8 mouse cellular contexts compared by ENCODE assay signal in genomic region chr10:79908167-79909091, GRCm38 (mm10). TPM values are rescaled to one million over a fixed set of nuclear protein-coding genes. Genes with fewer than 3 reads are reported as not detected.
DNase-seq lines count a peak whose midpoint lies in the region; ATAC-seq lines count a peak whose summit lies in the region.

TSS of gene Med16 (minus strand) at chr10:79908923.

- no peaks in the 10 kb centered on the region for H3K27me3 ChIP-seq in hindbrain, embryonic 11.5 days (ENCODE audit: control insufficient read depth, insufficient read depth, low read length)

- no peaks in the 10 kb centered on the region for H3K9me3 ChIP-seq in hindbrain, embryonic 11.5 days (ENCODE audit: control insufficient read depth, low read length)

- 2% methylated on average over 52 of the region's 52 CpGs for WGBS in hindbrain, embryonic 11.5 days

- H3K4me3 ChIP-seq in hindbrain, embryonic 11.5 days (ENCODE audit: low read depth, low read length) = peak within 1 kb of the TSS; percentile 65

- H3K4me2 ChIP-seq in hindbrain, embryonic 11.5 days (replicated peaks; ENCODE audit: low read depth, low read length) = peak within 1 kb of the TSS; percentile 42

- peak; percentile 98 for DNase-seq in MN1 (ENCODE audit: low spot score)
- peak; percentile 98 for DNase-seq in cerebellum, adult 9-10 months
- DNase-seq in frontal cortex, adult 2 months (ENCODE audit: extremely low spot score in 1 of 2, low spot score in 1 of 2) = peak; percentile 94
- DNase-seq in hindbrain, embryonic 11.5 days (ENCODE audit: low spot score) = peak; percentile 97
- peak; percentile 94 to 97 for DNase-seq in layer of hippocampus, postnatal 10 days (ENCODE audit: low spot score in 2 of 2)
- DNase-seq in lung, postnatal 10 days = peak; percentile 99
- peak; percentile 95 for DNase-seq in ovary, postnatal 36 days (ENCODE audit: low spot score)
- DNase-seq in thymus, postnatal 25 days = peak; percentile 98

- no peaks in the 10 kb centered on the region for H3K36me3 ChIP-seq in hindbrain, embryonic 11.5 days (ENCODE audit: control insufficient read depth, insufficient read depth, low read length)

- peak within 1 kb of the TSS; percentile 96 for H3K27ac ChIP-seq in hindbrain, embryonic 11.5 days (ENCODE audit: low read depth, low read length)

- peak; percentile 95 for ATAC-seq in hindbrain, embryonic 11.5 days (ENCODE audit: low FRiP score)

- H3K9ac ChIP-seq in hindbrain, embryonic 11.5 days (ENCODE audit: low read depth, low read length) = peak within 1 kb of the TSS; percentile 85

- no peaks in the 10 kb centered on the region for H3K4me1 ChIP-seq in hindbrain, embryonic 11.5 days (replicated peaks; ENCODE audit: control insufficient read depth, insufficient read depth, low read length)

RNA-seq across cellular contexts. Expression of gene Med16, which starts in this region (rescaled TPM):
- 75.9 and 80.7 TPM in 2 replicates for polyA plus RNA-seq in frontal cortex, adult 2 months (2012; rRNA removed)
- 33.7 and 41.8 TPM in 2 replicates for polyA plus RNA-seq in hindbrain, embryonic 11.5 days (2014; fragmentation: Nextera tagmentation; extraction: Ambion mirVana)
- total RNA-seq in layer of hippocampus, postnatal 10 days (2021) = 10 to 100 TPM; 55.7 to 56.2 TPM

Comparison
In these comparisons a context has a peak if more than half of its experiments do, and no peak if none do; other contexts are left out.
1. Peak in every context shown above with its lines: DNase-seq, ATAC-seq, H3K4me3 ChIP-seq and H3K27ac ChIP-seq.